Mouse (Mus musculus) hindbrain, embryonic 11.5 days (tissue): ENCODE results near the gene Mast3. TPM values are rescaled to one million over a fixed set of nuclear protein-coding genes. Genes with fewer than 3 reads are reported as not detected.

Experiments used
- ATAC-seq: fragments of 200-750 bp; cut with Nextera tagmentation; 2 replicates; pipeline ENCODE4 v1.8.0; 2017; ENCODE audit warnings: mild to moderate bottlenecking, moderate TSS enrichment, moderate library complexity; ENCODE audit not compliant: low FRiP score
- DNase-seq: peaks from one replicate; pipeline ENCODE4 v3.0.0-alpha.2; 2015; ENCODE audit warnings: low spot score
- H3K27ac ChIP-seq: fragments of 300-500 bp; sonication (generic); 2 replicates; pipeline ENCODE4 v1.5.1; 2014; ENCODE audit warnings: mild to moderate bottlenecking, low read depth, low read length
- H3K27me3 ChIP-seq: fragments of 300-500 bp; sonication (generic); 2 replicates; pipeline ENCODE4 v1.6.1; 2014; ENCODE audit warnings: mild to moderate bottlenecking, low read length, moderate library complexity, mixed read lengths; ENCODE audit not compliant: control insufficient read depth, insufficient read depth
- H3K36me3 ChIP-seq: fragments of 300-500 bp; sonication (generic); 2 replicates; pipeline ENCODE4 v1.6.1; 2014; ENCODE audit warnings: mild to moderate bottlenecking, low read length, moderate library complexity, mixed read lengths; ENCODE audit not compliant: control insufficient read depth, insufficient read depth
- H3K4me1 ChIP-seq: fragments of 300-500 bp; sonication (generic); replicated peaks from 2 replicates; pipeline ENCODE4 v1.6.1; 2014; ENCODE audit warnings: low read length, mixed read lengths; ENCODE audit not compliant: control insufficient read depth, insufficient read depth
- H3K4me2 ChIP-seq: fragments of 300-500 bp; sonication (generic); replicated peaks from 2 replicates; pipeline ENCODE4 v1.6.1; 2014; ENCODE audit warnings: mild to moderate bottlenecking, low read depth, low read length
- H3K4me3 ChIP-seq: fragments of 300-500 bp; sonication (generic); 2 replicates; pipeline ENCODE4 v1.5.1; 2014; ENCODE audit warnings: low read depth, low read length
- H3K9ac ChIP-seq: fragments of 300-500 bp; sonication (generic); 2 replicates; pipeline ENCODE4 v1.6.1; 2014; ENCODE audit warnings: low read depth, low read length
- H3K9me3 ChIP-seq: fragments of 300-500 bp; sonication (generic); 2 replicates; pipeline ENCODE4 v1.6.1; 2016; ENCODE audit warnings: low read length; ENCODE audit not compliant: control insufficient read depth
- WGBS: fragments of 180-500 bp; shearing (Covaris S2); extraction: QIAGEN DNeasy Blood & Tissue Kit; methylation state at CpG from one replicate; pipeline ENCODE4 v1.1.7; 2014; 5-methylcytosine and 5-hydroxymethylcytosine counted together
- polyA plus RNA-seq: library from polyadenylated mRNA; unstranded; fragments of >200 nt; fragmentation: Nextera tagmentation; extraction: Ambion mirVana; gene quantifications from 2 replicates; pipeline ENCODE4 v1.2.1, GENCODE M21; 2014

The Mast3 gene
- polyA plus RNA-seq, 1 experiment from 2014 or later = 11.2 TPM

- H3K27me3 ChIP-seq = no peaks in the 10 kb centered on the region; the same call in 1 of the 2 replicates
- peaks cover 4% of the 10 kb centered on the region for H3K4me1 ChIP-seq
- no peak overlapping the region for H3K27ac ChIP-seq
- DNase-seq (no peak), ATAC-seq (no peak)
- no peak overlapping the region for H3K4me2 ChIP-seq
- no peaks in the 10 kb centered on the region for H3K9me3 ChIP-seq
- no peak overlapping the region for H3K9ac ChIP-seq
- no peak overlapping the region for H3K4me3 ChIP-seq
- 80% methylated on average over 11 of the region's 11 CpGs for WGBS
- H3K36me3 ChIP-seq = 0 out of 2 replicates have a peak, but pooled peaks cover 12% of the 10 kb centered on the region
Measured at GRCm38 (mm10) chr8:70780093-70780492, 24.8 kb downstream of the Mast3 start.

- Histone ChIP-seq H3K4me2 (peak within 1 kb of the TSS; percentile 93), H3K27ac (peak within 1 kb of the TSS; percentile 93), H3K4me3 (peak within 1 kb of the TSS; percentile 85), H3K9me3 (no peaks in the 10 kb centered on the region), H3K4me1 (peaks cover 7% of the 10 kb centered on the region), H3K9ac (peak within 1 kb of the TSS; percentile 96), H3K36me3 (peaks cover 9% of the 10 kb centered on the region; the same call in 1 of the 2 replicates), H3K27me3 (no peaks in the 10 kb centered on the region; the same call in 1 of the 2 replicates)
- ATAC-seq (peak; percentile 94), DNase-seq (peak; percentile 100)
- under 1% methylated on average over 83 of the region's 94 CpGs for WGBS
Measured at GRCm38 (mm10) chr8:70776496-70777444, 28.1 kb downstream of the Mast3 start, which contains the start of gene Pik3r2. TSS of gene Pik3r2 (minus strand) at chr8:70776713.

- Histone ChIP-seq H3K9me3 (no peaks in the 10 kb centered on the region), H3K4me2 (peak overlapping the region; percentile 93), H3K27me3 (no peaks in the 10 kb centered on the region; the same call in 1 of the 2 replicates), H3K36me3 (peaks cover 13% of the 10 kb centered on the region; the same call in 1 of the 2 replicates), H3K9ac (peak overlapping the region; percentile 96), H3K4me1 (peaks cover 7% of the 10 kb centered on the region), H3K27ac (peak overlapping the region; percentile 47; the same call in 1 of the 2 replicates), H3K4me3 (peak overlapping the region; percentile 85)
- DNase-seq (peak; percentile 41), ATAC-seq (no peak; the same call in 1 of the 2 replicates)
- 5% methylated on average over 33 of the region's 34 CpGs for WGBS
Measured at GRCm38 (mm10) chr8:70775851-70776495, 28.9 kb downstream of the Mast3 start.

- Histone ChIP-seq H3K9me3 (no peaks in the 10 kb centered on the region), H3K4me3 (peak overlapping the region; percentile 85), H3K27ac (no peak overlapping the region), H3K27me3 (no peaks in the 10 kb centered on the region; the same call in 1 of the 2 replicates), H3K4me2 (peak overlapping the region; percentile 93), H3K9ac (peak overlapping the region; percentile 96), H3K36me3 (peaks cover 14% of the 10 kb centered on the region; the same call in 1 of the 2 replicates), H3K4me1 (peaks cover 7% of the 10 kb centered on the region)
- DNase-seq = no peak
- WGBS = 89% methylated on average over 5 of the region's 5 CpGs
- ATAC-seq = no peak
Measured at GRCm38 (mm10) chr8:70775227-70775626, 29.6 kb downstream of the Mast3 start.

- DNase-seq = no peak
- Histone ChIP-seq H3K9ac (no peak overlapping the region; the same call in 1 of the 2 replicates), H3K4me1 (peaks cover 7% of the 10 kb centered on the region), H3K27me3 (no peaks in the 10 kb centered on the region; the same call in 1 of the 2 replicates), H3K4me3 (peak overlapping the region; percentile 6; the same call in 1 of the 2 replicates), H3K36me3 (peaks cover 12% of the 10 kb centered on the region; the same call in 1 of the 2 replicates), H3K27ac (no peak overlapping the region), H3K4me2 (no peak overlapping the region), H3K9me3 (no peaks in the 10 kb centered on the region)
- 95% methylated on average over 18 of the region's 18 CpGs for WGBS
- no peak for ATAC-seq
Measured at GRCm38 (mm10) chr8:70774740-70775139, 30.1 kb downstream of the Mast3 start.

DNA sequence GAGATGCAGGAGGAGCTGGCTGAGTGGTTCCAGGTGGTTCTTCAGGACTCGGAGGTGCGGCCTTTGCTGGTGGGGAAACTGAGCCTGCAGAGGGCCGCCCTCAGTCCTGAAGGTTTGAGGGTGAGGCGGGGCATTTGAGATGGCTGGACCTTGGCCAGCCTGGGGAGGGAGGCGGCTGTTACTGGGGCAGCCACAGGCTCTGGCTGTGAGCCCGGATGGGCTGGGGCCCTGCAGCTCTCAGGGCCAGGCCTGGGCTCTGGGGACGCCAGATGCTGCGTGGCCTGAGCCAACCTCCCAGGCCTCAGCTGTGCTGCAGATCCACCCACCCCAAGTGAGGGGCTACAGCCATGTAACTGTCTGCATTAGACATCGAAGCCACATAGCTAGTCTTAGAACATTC, 31.0 kb downstream of the Mast3 start:
- DNase-seq (no peak), ATAC-seq (no peak)
- H3K9me3 ChIP-seq = no peaks in the 10 kb centered on the region
- H3K27me3 ChIP-seq = no peaks in the 10 kb centered on the region; the same call in 1 of the 2 replicates
- peaks cover 7% of the 10 kb centered on the region for H3K4me1 ChIP-seq
- H3K27ac ChIP-seq = no peak overlapping the region
- peak overlapping the region; percentile 9; the same call in 1 of the 2 replicates for H3K9ac ChIP-seq
- H3K4me2 ChIP-seq = no peak overlapping the region
- peaks cover 7% of the 10 kb centered on the region; the same call in 1 of the 2 replicates for H3K36me3 ChIP-seq
- WGBS = 88% methylated on average over 9 of the region's 9 CpGs
- no peak overlapping the region for H3K4me3 ChIP-seq

DNA sequence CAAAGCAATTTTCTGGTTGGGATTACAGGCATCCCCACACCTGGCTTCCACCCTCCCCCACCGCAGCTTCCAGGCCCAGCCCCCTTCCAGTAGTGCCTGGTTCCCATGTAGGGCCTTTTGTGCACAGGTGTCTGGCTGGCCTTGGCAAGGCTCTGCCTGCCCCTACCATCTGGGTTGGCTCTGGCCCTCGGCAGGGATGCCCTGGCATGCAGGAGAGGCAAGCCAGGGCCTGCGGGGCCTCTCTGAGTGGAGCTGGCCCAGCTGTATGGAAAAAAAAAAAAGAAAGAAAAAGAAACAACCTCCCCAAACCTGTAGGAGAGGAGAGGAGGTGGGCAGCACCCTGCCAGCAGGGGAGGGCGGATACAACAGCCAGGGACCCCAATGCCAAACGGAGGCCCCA, 31.4 kb downstream of the Mast3 start:
- peaks cover 7% of the 10 kb centered on the region; the same call in 1 of the 2 replicates for H3K36me3 ChIP-seq
- 85% methylated on average over 5 of the region's 5 CpGs for WGBS

DNA sequence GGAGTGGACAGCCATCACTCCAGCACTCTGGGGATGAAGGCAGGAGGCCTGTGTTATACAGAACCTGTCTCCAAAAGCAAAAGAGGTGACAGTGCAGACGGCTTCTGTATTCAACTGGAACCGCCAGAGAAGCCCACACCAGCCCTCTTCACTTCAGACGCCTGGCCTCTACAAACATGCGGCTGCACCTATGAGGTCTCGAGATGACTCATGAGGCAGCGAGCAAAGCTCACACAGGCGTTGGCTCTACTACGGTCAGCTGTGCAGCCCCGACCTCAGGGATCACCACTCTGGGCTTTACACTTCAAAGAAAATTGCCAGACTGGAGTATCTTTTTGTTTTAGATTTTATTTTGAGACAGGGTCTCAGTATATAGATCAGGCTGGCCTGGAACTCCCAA, 32.0 kb downstream of the Mast3 start:
- no peak overlapping the region for H3K4me3 ChIP-seq
- 88% methylated on average over 9 of the region's 9 CpGs for WGBS
- no peaks in the 10 kb centered on the region for H3K9me3 ChIP-seq
- H3K4me2 ChIP-seq = no peak overlapping the region
- no peak overlapping the region for H3K27ac ChIP-seq
- DNase-seq (no peak), ATAC-seq (no peak)
- H3K9ac ChIP-seq = no peak overlapping the region
- H3K36me3 ChIP-seq = peaks cover 7% of the 10 kb centered on the region; the same call in 1 of the 2 replicates
- peaks cover 7% of the 10 kb centered on the region for H3K4me1 ChIP-seq
- H3K27me3 ChIP-seq = no peaks in the 10 kb centered on the region; the same call in 1 of the 2 replicates

More for the DNA sequence above, 31.4 kb downstream of the Mast3 start:
- H3K9ac ChIP-seq = no peak overlapping the region; the same call in 1 of the 2 replicates
- ATAC-seq (no peak), DNase-seq (no peak)
- H3K4me3 ChIP-seq = no peak overlapping the region
- no peaks in the 10 kb centered on the region; the same call in 1 of the 2 replicates for H3K27me3 ChIP-seq
- H3K4me2 ChIP-seq = no peak overlapping the region
- H3K4me1 ChIP-seq = peaks cover 7% of the 10 kb centered on the region
- 0 out of 2 replicates have a peak overlapping the region, but pooled peaks have one; percentile 9 for H3K27ac ChIP-seq
- no peaks in the 10 kb centered on the region for H3K9me3 ChIP-seq
